Mouse (Mus musculus) urinary bladder, postnatal 25 days (tissue): ENCODE measurements around the gene Dusp6.
"Not testable (repeated sequence)": the region's sequence is repeated elsewhere in the genome, so short reads cannot be mapped to it uniquely, and the experiment has no call there.

Experiments used
- DNase-seq: peaks from one replicate; pipeline ENCODE4 v3.0.0; 2022; ENCODE audit warnings: low spot score

The Dusp6 gene

GRCm38 (mm10) chr10:99262867-99263379 is at the start of gene Dusp6:
Dusp6 (plus strand) TSS chr10:99263231.
- peak; percentile 90 for DNase-seq

- DNase-seq: no peak
These were observed 48.4 kb upstream of the Dusp6 start for GRCm38 (mm10) chr10:99214421-99215299.

GRCm38 (mm10) chr10:99216570-99216969 is 46.5 kb upstream of the Dusp6 start:
- DNase-seq: not testable (repeated sequence)

GRCm38 (mm10) chr10:99221540-99221939 is 41.5 kb upstream of the Dusp6 start:
- DNase-seq: no peak

- DNase-seq: no peak
These were observed 40.3 kb upstream of the Dusp6 start for GRCm38 (mm10) chr10:99222726-99223125.

- DNase-seq: no peak
These were observed 38.8 kb upstream of the Dusp6 start for GRCm38 (mm10) chr10:99224218-99224617.

GRCm38 (mm10) chr10:99226782-99227181 is 36.2 kb upstream of the Dusp6 start:
- no peak for DNase-seq

GRCm38 (mm10) chr10:99227968-99228864 is 34.8 kb upstream of the Dusp6 start:
- DNase-seq: no peak

GRCm38 (mm10) chr10:99229031-99229684 is 33.9 kb upstream of the Dusp6 start:
- no peak for DNase-seq

- DNase-seq: no peak
These were observed 30.4 kb upstream of the Dusp6 start for GRCm38 (mm10) chr10:99232518-99233227.

- no peak for DNase-seq
These were observed 28.7 kb upstream of the Dusp6 start for GRCm38 (mm10) chr10:99234336-99234735.

- DNase-seq: no peak
These were observed 27.9 kb upstream of the Dusp6 start for GRCm38 (mm10) chr10:99235081-99235480.

- DNase-seq: no peak
These were observed 25.7 kb upstream of the Dusp6 start for GRCm38 (mm10) chr10:99237205-99237832.

GRCm38 (mm10) chr10:99238537-99238936 is 24.5 kb upstream of the Dusp6 start:
- no peak for DNase-seq

GRCm38 (mm10) chr10:99241284-99241828 is 21.7 kb upstream of the Dusp6 start:
- DNase-seq: no peak

- DNase-seq: no peak
These were observed 21.0 kb upstream of the Dusp6 start for GRCm38 (mm10) chr10:99241829-99242711.

- DNase-seq: no peak
These were observed 20.3 kb upstream of the Dusp6 start for GRCm38 (mm10) chr10:99242721-99243120.

GRCm38 (mm10) chr10:99243907-99244489 is 19.0 kb upstream of the Dusp6 start:
- DNase-seq: no peak

- no peak for DNase-seq
These were observed 18.3 kb upstream of the Dusp6 start for GRCm38 (mm10) chr10:99244655-99245260.
